In the genomic region with DNA sequence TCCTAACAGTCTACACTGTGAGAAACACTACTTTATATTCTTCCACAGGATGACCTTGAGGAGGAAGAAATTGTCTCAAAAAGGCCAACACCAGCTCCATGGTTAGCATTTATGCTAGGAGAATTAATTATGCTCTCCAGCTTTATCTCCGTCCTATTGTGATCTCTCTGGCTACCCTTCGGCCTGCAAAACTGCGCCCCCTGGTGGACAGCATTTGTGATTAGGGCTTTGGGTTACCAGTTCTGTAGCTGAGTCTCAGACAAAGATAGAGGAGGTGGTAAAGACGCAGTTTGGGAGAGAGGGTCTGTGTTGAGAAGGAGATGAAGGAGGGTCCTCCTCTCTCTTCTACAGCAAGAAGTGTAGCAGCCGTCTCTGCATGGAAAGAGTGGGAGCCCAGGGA, we compare ENCODE assay signal across 7 mouse cellular contexts. TPM values are rescaled to one million over a fixed set of nuclear protein-coding genes. Genes with fewer than 3 reads are reported as not detected.
DNase-seq lines count a peak whose midpoint lies in the region; ATAC-seq and TF ChIP-seq lines count a peak whose summit lies in the region.

No protein-coding gene starts in this region.

- no peaks in the 10 kb centered on the region for H3K9me3 ChIP-seq in liver, embryonic 12.5 days (replicated peaks)

- no peak overlapping the region for H3K4me2 ChIP-seq in liver, embryonic 12.5 days

- H3K4me3 ChIP-seq in liver, embryonic 12.5 days = no peak overlapping the region
- H3K4me3 ChIP-seq in lung, adult 2 months (replicated peaks; ENCODE audit: extremely low read depth, low read depth, low read length) = no peak overlapping the region

- intact Hi-C loops in heart, postnatal 10 days (cut with DNase I) = loop anchor here (5.0 kb wide), 1 partner anchor 37 kb away; no protein-coding TSS in a partner anchor

- TF ChIP-seq CTCF in lung, adult 2 months (IDR thresholded peaks at IDR 0.05; ENCODE audit: insufficient read depth, low read length) = peak; percentile 88

- H3K9ac ChIP-seq in liver, embryonic 12.5 days = no peak overlapping the region

- H3K27me3 ChIP-seq in liver, embryonic 12.5 days (replicated peaks) = peaks cover 36% of the 10 kb centered on the region

- WGBS in liver, embryonic 12.5 days (ENCODE audit: insufficient replicate concordance) = 8% methylated on average over 5 of the region's 5 CpGs
- 14% methylated on average over 5 of the region's 5 CpGs for WGBS in lung, adult 2 months

- H3K4me1 ChIP-seq in liver, embryonic 12.5 days = peaks cover 36% of the 10 kb centered on the region
- H3K4me1 ChIP-seq in lung, adult 2 months (ENCODE audit: control insufficient read depth, insufficient read depth, low read length) = peaks cover 10% of the 10 kb centered on the region; the same call in 1 of the 2 replicates

- DNase-seq in liver (peak; percentile 83), R1 (ENCODE audit: low read depth, low spot score) (peak; percentile 86)
- peak; percentile 82 to 91 for DNase-seq in heart, postnatal 10 days
- peak; percentile 77 for DNase-seq in lung, adult 2 months
- DNase-seq in right cerebral cortex, postnatal 14 days = peak; percentile 74

- no peak for ATAC-seq in liver, embryonic 12.5 days
- ATAC-seq in common myeloid progenitor, adult 5-6 weeks (replicated peaks; ENCODE audit: low read depth, poor library complexity, severe bottlenecking) = peak; percentile 55; the same call in 1 of the 2 replicates

- H3K27ac ChIP-seq in liver, embryonic 12.5 days = no peak overlapping the region

- no peaks in the 10 kb centered on the region for H3K36me3 ChIP-seq in liver, embryonic 12.5 days

- no peak for TF ChIP-seq POLR2A in lung, adult 2 months (IDR thresholded peaks at IDR 0.05; ENCODE audit: borderline replicate concordance, extremely low read depth, low read depth, low read length)

RNA-seq across cellular contexts. Expression of gene Tnni1, which starts 10.6 kb away (rescaled TPM):
- polyA plus RNA-seq in liver, embryonic 12.5 days (2016; fragmentation: Nextera tagmentation; extraction: Ambion mirVana) = 10.5 and 12.9 TPM in 2 replicates
- not detected in 2 replicates for total RNA-seq in common myeloid progenitor, adult 5-6 weeks (2017)
- total RNA-seq in heart, postnatal 10 days (2021) = 100 to 1,000 TPM; 610 to 792 TPM
- 0.26 and 1.5 TPM in 2 replicates for polyA plus RNA-seq in lung, adult 2 months (2012; rRNA removed)

RNA-seq across cellular contexts. Expression of gene Phlda3, which starts 23.9 kb away (rescaled TPM):
- 11.4 and 11.9 TPM in 2 replicates for polyA plus RNA-seq in liver, embryonic 12.5 days (2016; fragmentation: Nextera tagmentation; extraction: Ambion mirVana)
- 1.6 and 2.2 TPM in 2 replicates for total RNA-seq in common myeloid progenitor, adult 5-6 weeks (2017)
- total RNA-seq in heart, postnatal 10 days (2021) = 10 to 100 TPM; 35.4 to 36.7 TPM
- 98.6 and 156 TPM in 2 replicates for polyA plus RNA-seq in lung, adult 2 months (2012; rRNA removed)

RNA-seq across cellular contexts. Expression of gene Lad1, which starts 28.6 kb away (rescaled TPM):
- polyA plus RNA-seq in liver, embryonic 12.5 days (2016; fragmentation: Nextera tagmentation; extraction: Ambion mirVana) = 0.26 and 0.79 TPM in 2 replicates
- not detected in 2 replicates for total RNA-seq in common myeloid progenitor, adult 5-6 weeks (2017)
- 10 to 100 TPM in 1 of 2 experiments, 1 to 10 TPM in 1; 9.4 to 10.8 TPM for total RNA-seq in heart, postnatal 10 days (2021)
- polyA plus RNA-seq in lung, adult 2 months (2012; rRNA removed) = 6.9 and 43.2 TPM in 2 replicates

RNA-seq across cellular contexts. Expression of gene Tnnt2, which starts 46.3 kb away (rescaled TPM):
- 1.5 and 3.3 TPM in 2 replicates for polyA plus RNA-seq in liver, embryonic 12.5 days (2016; fragmentation: Nextera tagmentation; extraction: Ambion mirVana)
- not detected in 2 replicates for total RNA-seq in common myeloid progenitor, adult 5-6 weeks (2017)
- 1,000 to 10,000 TPM; 7,447 to 7,490 TPM for total RNA-seq in heart, postnatal 10 days (2021)
- polyA plus RNA-seq in lung, adult 2 months (2012; rRNA removed) = 31.3 and 74.6 TPM in 2 replicates

Comparison
In these comparisons a context has a peak if more than half of its experiments do, and no peak if none do; other contexts are left out.
1. RNA of gene Tnni1, which starts 10.6 kb away (total RNA-seq): 610 to 792 TPM in heart, postnatal 10 days; not detected in common myeloid progenitor, adult 5-6 weeks; every median in the first group is over 100 times any median in the second.
2. RNA of gene Phlda3, which starts 23.9 kb away (total RNA-seq): 35.4 to 36.7 TPM in heart, postnatal 10 days; 1.6 to 2.2 TPM in common myeloid progenitor, adult 5-6 weeks; every median in the first group is over 10 times any median in the second.
3. RNA of gene Lad1, which starts 28.6 kb away (total RNA-seq): 9.4 to 10.8 TPM in heart, postnatal 10 days; not detected in common myeloid progenitor, adult 5-6 weeks; every median in the first group is over 10 times any median in the second.
4. Peak in every context shown above with its lines, with median percentiles within 50 percentile points of each other: DNase-seq.